Mouse (Mus musculus): ENCODE data around the gene Tet2. TPM values are rescaled to one million over a fixed set of nuclear protein-coding genes. Genes with fewer than 3 reads are reported as not detected.
A peak's percentile ranks its signal among the peaks of the same experiment; 100 is the strongest.

Tet2 gene
- total and polyA plus RNA-seq, 3 experiments = 6.8 to 101 (median 10.9) TPM

GRCm38 (mm10) chr3:133545304-133545666 is 346 bp upstream of the Tet2 start:
- no peak for TF ChIP-seq GABPA (IDR thresholded peaks at IDR 0.05; ENCODE audit: low read depth, low read length)
- TF ChIP-seq CHD1 (IDR thresholded peaks at IDR 0.05; ENCODE audit: low read depth, low read length) = no peak
- no peak for TF ChIP-seq USF2 (IDR thresholded peaks at IDR 0.05; ENCODE audit: borderline replicate concordance in 1 of 2, insufficient read depth in 1 of 2, low read depth in 1 of 2, low read length in 2 of 2)
- no peak for TF ChIP-seq RAD21 (IDR thresholded peaks at IDR 0.05; ENCODE audit: low read depth, low read length)
- no peak for TF ChIP-seq TAL1 (IDR thresholded peaks at IDR 0.05; ENCODE audit: low read length)
- no peak for TF ChIP-seq TCF12 (IDR thresholded peaks at IDR 0.05; ENCODE audit: low read depth, low read length)
- TF ChIP-seq MEF2A (IDR thresholded peaks at IDR 0.05; ENCODE audit: extremely low read depth, insufficient replicate concordance, low read depth, low read length, poor library complexity, severe bottlenecking) = no peak
- TF ChIP-seq CTCF (IDR thresholded peaks at IDR 0.05 in 2 of 3, conservative IDR thresholded peaks at IDR 0.05 in 1 of 3; ENCODE audit: control insufficient read depth in 1 of 3, insufficient read depth in 1 of 3, low read depth in 2 of 3, low read length in 3 of 3, poor library complexity in 1 of 3, severe bottlenecking in 1 of 3) = no peak
- no peak for TF ChIP-seq E2F4 (IDR thresholded peaks at IDR 0.05; ENCODE audit: borderline replicate concordance, low read depth, low read length)
- TF ChIP-seq SIN3A (IDR thresholded peaks at IDR 0.05; ENCODE audit: low read length) = no peak
- no peak for TF ChIP-seq TBP (IDR thresholded peaks at IDR 0.05; ENCODE audit: low read depth, low read length)
- TF ChIP-seq KAT2A (conservative IDR thresholded peaks at IDR 0.05; ENCODE audit: low read depth, low read length) = no peak
- no peak for TF ChIP-seq ZNF384 (IDR thresholded peaks at IDR 0.05; ENCODE audit: low read depth, low read length)
- no peak for TF ChIP-seq MYC (IDR thresholded peaks at IDR 0.05; ENCODE audit: low read depth, low read length)
- no peak for TF ChIP-seq POLR2AphosphoS5 (IDR thresholded peaks at IDR 0.05; ENCODE audit: borderline replicate concordance, low read depth, low read length)
- TF ChIP-seq ZMIZ1 (IDR thresholded peaks at IDR 0.05; ENCODE audit: low read depth, low read length) = no peak
- TF ChIP-seq RCOR1 (IDR thresholded peaks at IDR 0.05; ENCODE audit: low read depth, low read length) = no peak
- Histone ChIP-seq H3K4me1 (ENCODE audit: control insufficient read depth in 1 of 2, insufficient read depth in 2 of 2, low read length in 2 of 2) (peaks cover 15 to 16% of the 10 kb centered on the region in 2 experiments), H3K9ac (ENCODE audit: control insufficient read depth, low read depth, low read length, poor library complexity, severe bottlenecking) (peak overlapping the region; percentile 94), H3K9me3 (replicated peaks; ENCODE audit: insufficient read depth, low read length) (no peaks in the 10 kb centered on the region), H3K4me3 (ENCODE audit: control insufficient read depth in 1 of 2, insufficient read depth in 1 of 2, low read depth in 2 of 2, low read length in 2 of 2) (peak overlapping the region; percentile 75 to 85), H3K79me2 (ENCODE audit: control insufficient read depth, insufficient read depth, low read length, poor library complexity) (peaks cover 24% of the 10 kb centered on the region), H3K36me3 (ENCODE audit: control insufficient read depth in 1 of 2, insufficient read depth in 2 of 2, low read length in 2 of 2) (peaks cover 0 to 18% of the 10 kb centered on the region in 2 experiments; a peak in 2 of 4 replicates), H3K27ac (ENCODE audit: control insufficient read depth, low read depth, low read length) (peak overlapping the region; percentile 72), H3K27me3 (ENCODE audit: control insufficient read depth in 1 of 2, insufficient read depth in 2 of 2, low read length in 2 of 2) (no peaks in the 10 kb centered on the region)
- no peak for DNase-seq (ENCODE audit: low read depth, low spot score)

GRCm38 (mm10) chr3:133544131-133544550 is 798 bp downstream of the Tet2 start:
- H3K27ac ChIP-seq (ENCODE audit: control insufficient read depth, low read depth, low read length) = peak overlapping the region; percentile 91
- peaks cover 8 to 10% of the 10 kb centered on the region in 2 experiments for H3K4me1 ChIP-seq (ENCODE audit: control insufficient read depth in 1 of 2, insufficient read depth in 2 of 2, low read length in 2 of 2)
- H3K9ac ChIP-seq (ENCODE audit: control insufficient read depth, low read depth, low read length, poor library complexity, severe bottlenecking) = peak overlapping the region; percentile 94
- H3K27me3 ChIP-seq (ENCODE audit: control insufficient read depth in 1 of 2, insufficient read depth in 2 of 2, low read length in 2 of 2) = no peaks in the 10 kb centered on the region
- TF ChIP-seq CTCF (IDR thresholded peaks at IDR 0.05 in 2 of 3, conservative IDR thresholded peaks at IDR 0.05 in 1 of 3; ENCODE audit: control insufficient read depth in 1 of 3, insufficient read depth in 1 of 3, low read depth in 2 of 3, low read length in 3 of 3, poor library complexity in 1 of 3, severe bottlenecking in 1 of 3) = no peak
- TF ChIP-seq RCOR1 (IDR thresholded peaks at IDR 0.05; ENCODE audit: low read depth, low read length) = no peak
- peak; percentile 36; the same call in 1 of the 2 replicates for TF ChIP-seq SIN3A (IDR thresholded peaks at IDR 0.05; ENCODE audit: low read length)
- no peak for TF ChIP-seq TAL1 (IDR thresholded peaks at IDR 0.05; ENCODE audit: low read length)
- TF ChIP-seq TBP (IDR thresholded peaks at IDR 0.05; ENCODE audit: low read depth, low read length) = 0 out of 2 replicates have a peak, but pooled peaks have one; percentile 30
- TF ChIP-seq TCF12 (IDR thresholded peaks at IDR 0.05; ENCODE audit: low read depth, low read length) = peak; percentile 47; the same call in 1 of the 2 replicates
- TF ChIP-seq ZKSCAN1 (IDR thresholded peaks at IDR 0.05; ENCODE audit: low read depth, low read length) = no peak
- TF ChIP-seq ETS1 (IDR thresholded peaks at IDR 0.05; ENCODE audit: low read depth, low read length) = 0 out of 2 replicates have a peak, but pooled peaks have one; percentile 32
- TF ChIP-seq CHD1 (IDR thresholded peaks at IDR 0.05; ENCODE audit: low read depth, low read length) = no peak
- peak; percentile 70; the same call in 1 of the 2 replicates for TF ChIP-seq ZMIZ1 (IDR thresholded peaks at IDR 0.05; ENCODE audit: low read depth, low read length)
- TF ChIP-seq NELFE (IDR thresholded peaks at IDR 0.05; ENCODE audit: low read depth, low read length) = peak; percentile 58
- peak; percentile 70 to 86 for TF ChIP-seq POLR2A (IDR thresholded peaks at IDR 0.05; ENCODE audit: control insufficient read depth in 1 of 2, insufficient read depth in 1 of 2, low read depth in 1 of 2, low read length in 2 of 2, poor library complexity in 1 of 2)
- peak; percentile 63 for TF ChIP-seq HCFC1 (IDR thresholded peaks at IDR 0.05; ENCODE audit: low read depth, low read length)
- TF ChIP-seq MXI1 (IDR thresholded peaks at IDR 0.05; ENCODE audit: low read depth, low read length) = peak; percentile 49; the same call in 1 of the 2 replicates
- H3K79me2 ChIP-seq (ENCODE audit: control insufficient read depth, insufficient read depth, low read length, poor library complexity) = peaks cover 32% of the 10 kb centered on the region
- H3K36me3 ChIP-seq (ENCODE audit: control insufficient read depth in 1 of 2, insufficient read depth in 2 of 2, low read length in 2 of 2) = peaks cover 0 to 12% of the 10 kb centered on the region in 2 experiments; a peak in 2 of 4 replicates
- DNase-seq (ENCODE audit: low read depth, low spot score) = peak; percentile 93
- no peaks in the 10 kb centered on the region for H3K9me3 ChIP-seq (replicated peaks; ENCODE audit: insufficient read depth, low read length)
- H3K4me3 ChIP-seq (ENCODE audit: control insufficient read depth in 1 of 2, insufficient read depth in 1 of 2, low read depth in 2 of 2, low read length in 2 of 2) = peak overlapping the region; percentile 85 to 99
